Mouse (Mus musculus): Measurements from ENCODE around the gene Krtap10-4. TPM values are rescaled to one million over a fixed set of nuclear protein-coding genes. Genes with fewer than 3 reads are reported as not detected.

The Krtap10-4 gene
- polyA plus RNA-seq (2016; fragmentation: Nextera tagmentation; extraction: Ambion mirVana), result not detected in 2 replicates

GRCm38 (mm10) chr10:77826951-77827350 is at the start of gene Krtap10-4:
Gene Krtap10-4, minus strand, starts transcription at chr10:77827095.
- Histone ChIP-seq H3K27me3 (no peaks in the 10 kb centered on the region), H3K4me3 (replicated peaks) (no peak within 1 kb of the TSS), H3K9ac (no peak within 1 kb of the TSS), H3K4me2 (no peak within 1 kb of the TSS), H3K9me3 (no peaks in the 10 kb centered on the region), H3K27ac (no peak within 1 kb of the TSS), H3K36me3 (replicated peaks) (no peaks in the 10 kb centered on the region), H3K4me1 (no peaks in the 10 kb centered on the region)
- no peak for ATAC-seq (ENCODE audit: low FRiP score)
- 73% methylated on average over 6 of the region's 6 CpGs for WGBS

GRCm38 (mm10) chr10:77869651-77870050 is 42.8 kb upstream of the Krtap10-4 start:
- H3K4me2 ChIP-seq, result no peak overlapping the region
- no peaks in the 10 kb centered on the region for H3K9me3 ChIP-seq
- no peak overlapping the region for H3K9ac ChIP-seq
- no peaks in the 10 kb centered on the region for H3K36me3 ChIP-seq (replicated peaks)
- H3K27me3 ChIP-seq, result no peaks in the 10 kb centered on the region
- ATAC-seq (ENCODE audit: low FRiP score), result no peak
- H3K27ac ChIP-seq, result no peak overlapping the region
- 82% methylated on average over 7 of the region's 7 CpGs for WGBS
- H3K4me1 ChIP-seq, result no peaks in the 10 kb centered on the region
- no peak overlapping the region for H3K4me3 ChIP-seq (replicated peaks)

- H3K9ac ChIP-seq, result no peak overlapping the region
- no peaks in the 10 kb centered on the region for H3K27me3 ChIP-seq
- H3K9me3 ChIP-seq, result no peaks in the 10 kb centered on the region
- no peak overlapping the region for H3K4me3 ChIP-seq (replicated peaks)
- H3K36me3 ChIP-seq (replicated peaks), result no peaks in the 10 kb centered on the region
- H3K4me2 ChIP-seq, result no peak overlapping the region
- ATAC-seq (ENCODE audit: low FRiP score), result no peak
- H3K4me1 ChIP-seq, result no peaks in the 10 kb centered on the region
- WGBS, result 35% methylated on average over 1 of the region's 1 CpGs
- no peak overlapping the region for H3K27ac ChIP-seq
Measured at GRCm38 (mm10) chr10:77867546-77867945, 40.7 kb upstream of the Krtap10-4 start.

- 39% methylated on average over 11 of the region's 11 CpGs for WGBS
- no peak overlapping the region for H3K9ac ChIP-seq
- no peaks in the 10 kb centered on the region for H3K36me3 ChIP-seq (replicated peaks)
- H3K4me1 ChIP-seq, result no peaks in the 10 kb centered on the region
- peak overlapping the region; percentile 14 for H3K4me3 ChIP-seq (replicated peaks)
- H3K27me3 ChIP-seq, result no peaks in the 10 kb centered on the region
- no peak for ATAC-seq (ENCODE audit: low FRiP score)
- no peaks in the 10 kb centered on the region for H3K9me3 ChIP-seq
- H3K4me2 ChIP-seq, result peak overlapping the region; percentile 40
- H3K27ac ChIP-seq, result no peak overlapping the region
Measured at GRCm38 (mm10) chr10:77864762-77865143, 37.9 kb upstream of the Krtap10-4 start.

GRCm38 (mm10) chr10:77864067-77864761 is 37.3 kb upstream of the Krtap10-4 start:
- no peaks in the 10 kb centered on the region for H3K9me3 ChIP-seq
- WGBS, result 40% methylated on average over 14 of the region's 14 CpGs
- H3K4me2 ChIP-seq, result peak overlapping the region; percentile 40
- no peaks in the 10 kb centered on the region for H3K36me3 ChIP-seq (replicated peaks)
- H3K9ac ChIP-seq, result no peak overlapping the region
- no peaks in the 10 kb centered on the region for H3K4me1 ChIP-seq
- peak overlapping the region; percentile 14 for H3K4me3 ChIP-seq (replicated peaks)
- no peaks in the 10 kb centered on the region for H3K27me3 ChIP-seq
- no peak overlapping the region for H3K27ac ChIP-seq
- peak; percentile 64 for ATAC-seq (ENCODE audit: low FRiP score)

GRCm38 (mm10) chr10:77861675-77862074 is 34.8 kb upstream of the Krtap10-4 start, which contains the start of gene Gm3285:
Gene Gm3285, plus strand, starts transcription at chr10:77861975.
- Histone ChIP-seq H3K27ac (no peak within 1 kb of the TSS), H3K4me1 (no peaks in the 10 kb centered on the region), H3K36me3 (replicated peaks) (no peaks in the 10 kb centered on the region), H3K9ac (no peak within 1 kb of the TSS), H3K4me3 (replicated peaks) (no peak within 1 kb of the TSS), H3K4me2 (no peak within 1 kb of the TSS), H3K9me3 (no peaks in the 10 kb centered on the region), H3K27me3 (no peaks in the 10 kb centered on the region)
- ATAC-seq (ENCODE audit: low FRiP score), result no peak
- 41% methylated on average over 7 of the region's 7 CpGs for WGBS

- no peaks in the 10 kb centered on the region for H3K4me1 ChIP-seq
- no peak within 1 kb of the TSS for H3K27ac ChIP-seq
- H3K27me3 ChIP-seq, result no peaks in the 10 kb centered on the region
- no peak for ATAC-seq (ENCODE audit: low FRiP score)
- H3K4me2 ChIP-seq, result no peak within 1 kb of the TSS
- no peak within 1 kb of the TSS for H3K4me3 ChIP-seq (replicated peaks)
- H3K9me3 ChIP-seq, result no peaks in the 10 kb centered on the region
- H3K36me3 ChIP-seq (replicated peaks), result no peaks in the 10 kb centered on the region
- no peak within 1 kb of the TSS for H3K9ac ChIP-seq
- WGBS, result 69% methylated on average over 9 of the region's 9 CpGs
Measured at GRCm38 (mm10) chr10:77852559-77852958, 25.7 kb upstream of the Krtap10-4 start, which contains the start of gene Gm10318. Gene Gm10318, plus strand, starts transcription at chr10:77852859.

GRCm38 (mm10) chr10:77847538-77847937 is 20.6 kb upstream of the Krtap10-4 start:
- H3K27ac ChIP-seq, result no peak overlapping the region
- H3K27me3 ChIP-seq, result no peaks in the 10 kb centered on the region
- H3K4me1 ChIP-seq, result no peaks in the 10 kb centered on the region
- 82% methylated on average over 2 of the region's 2 CpGs for WGBS
- H3K4me2 ChIP-seq, result no peak overlapping the region
- no peaks in the 10 kb centered on the region for H3K36me3 ChIP-seq (replicated peaks)
- H3K4me3 ChIP-seq (replicated peaks), result no peak overlapping the region
- no peak overlapping the region for H3K9ac ChIP-seq
- ATAC-seq (ENCODE audit: low FRiP score), result no peak
- peaks cover 5% of the 10 kb centered on the region; the same call in 1 of the 2 replicates for H3K9me3 ChIP-seq

GRCm38 (mm10) chr10:77846961-77847360 is 20.1 kb upstream of the Krtap10-4 start:
- Histone ChIP-seq H3K4me3 (replicated peaks) (no peak overlapping the region), H3K9ac (no peak overlapping the region), H3K4me1 (no peaks in the 10 kb centered on the region), H3K27me3 (no peaks in the 10 kb centered on the region), H3K27ac (no peak overlapping the region), H3K9me3 (peaks cover 5% of the 10 kb centered on the region; the same call in 1 of the 2 replicates), H3K4me2 (no peak overlapping the region), H3K36me3 (replicated peaks) (no peaks in the 10 kb centered on the region)
- no peak for ATAC-seq (ENCODE audit: low FRiP score)
- 10% methylated on average over 2 of the region's 2 CpGs for WGBS

- Histone ChIP-seq H3K4me3 (replicated peaks) (no peak within 1 kb of the TSS), H3K9ac (no peak within 1 kb of the TSS), H3K9me3 (peaks cover 5% of the 10 kb centered on the region; the same call in 1 of the 2 replicates), H3K27me3 (no peaks in the 10 kb centered on the region), H3K36me3 (replicated peaks) (no peaks in the 10 kb centered on the region), H3K4me1 (no peaks in the 10 kb centered on the region), H3K27ac (no peak within 1 kb of the TSS), H3K4me2 (no peak within 1 kb of the TSS)
- whole genome bisulfite sequencing, result 72% methylated on average over 2 of the region's 3 CpGs
- no peak for ATAC-seq (ENCODE audit: low FRiP score)
Measured at GRCm38 (mm10) chr10:77846503-77846902, 19.6 kb upstream of the Krtap10-4 start, which contains the start of gene Gm36176. Gene Gm36176, plus strand, starts transcription at chr10:77846803.

- Histone ChIP-seq H3K27me3 (no peaks in the 10 kb centered on the region), H3K4me2 (no peak overlapping the region), H3K9ac (no peak overlapping the region), H3K9me3 (peaks cover 5% of the 10 kb centered on the region; the same call in 1 of the 2 replicates), H3K4me1 (no peaks in the 10 kb centered on the region; the same call in 1 of the 2 replicates), H3K27ac (no peak overlapping the region), H3K36me3 (replicated peaks) (no peaks in the 10 kb centered on the region), H3K4me3 (replicated peaks) (no peak overlapping the region)
- ATAC-seq (ENCODE audit: low FRiP score), result no peak
- 83% methylated on average over 6 of the region's 6 CpGs for WGBS
Measured at GRCm38 (mm10) chr10:77839006-77839405, 12.1 kb upstream of the Krtap10-4 start.

GRCm38 (mm10) chr10:77835647-77836046 is 8.8 kb upstream of the Krtap10-4 start, which contains the start of gene Krtap10-10:
Gene Krtap10-10, plus strand, starts transcription at chr10:77835947.
- H3K9ac ChIP-seq, result no peak within 1 kb of the TSS
- 70% methylated on average over 9 of the region's 9 CpGs for WGBS
- no peaks in the 10 kb centered on the region for H3K36me3 ChIP-seq (replicated peaks)
- H3K4me2 ChIP-seq, result no peak within 1 kb of the TSS
- no peak within 1 kb of the TSS for H3K4me3 ChIP-seq (replicated peaks)
- no peaks in the 10 kb centered on the region for H3K9me3 ChIP-seq
- no peaks in the 10 kb centered on the region; the same call in 1 of the 2 replicates for H3K4me1 ChIP-seq
- no peaks in the 10 kb centered on the region for H3K27me3 ChIP-seq
- ATAC-seq (ENCODE audit: low FRiP score), result no peak
- H3K27ac ChIP-seq, result no peak within 1 kb of the TSS

GRCm38 (mm10) chr10:77819203-77819602 is 7.7 kb downstream of the Krtap10-4 start:
- Histone ChIP-seq H3K36me3 (replicated peaks) (no peaks in the 10 kb centered on the region), H3K4me1 (no peaks in the 10 kb centered on the region), H3K4me3 (replicated peaks) (no peak overlapping the region), H3K9ac (no peak overlapping the region), H3K9me3 (no peaks in the 10 kb centered on the region), H3K4me2 (no peak overlapping the region), H3K27me3 (no peaks in the 10 kb centered on the region), H3K27ac (no peak overlapping the region)
- no peak for ATAC-seq (ENCODE audit: low FRiP score)
- WGBS, result 28% methylated on average over 4 of the region's 4 CpGs
